ENCODE assay signal across 12 mouse cellular contexts in genomic region chrX:152201737-152202421, GRCm38 (mm10). TPM values are rescaled to one million over a fixed set of nuclear protein-coding genes. Genes with fewer than 3 reads are reported as not detected.
DNase-seq lines count a peak whose midpoint lies in the region; ATAC-seq and TF ChIP-seq lines count a peak whose summit lies in the region.
"Had no signal": no experiment of that assay in that cellular context is flagged by ENCODE, and none has a peak within 500 bp of the region (broad histone marks: within the 10 kb centered on the region; RNA-seq: fewer than 3 reads in every experiment).

No protein-coding gene starts in this region.

- 0 out of 2 replicates have a peak, but pooled peaks cover 10% of the 10 kb centered on the region for H3K4me1 ChIP-seq in forebrain, postnatal 0 days (ENCODE audit: insufficient read depth)
- peaks cover 18% of the 10 kb centered on the region for H3K4me1 ChIP-seq in forebrain, embryonic 16.5 days (replicated peaks; ENCODE audit: control insufficient read depth, insufficient read depth, low read length)
- peaks cover 43% of the 10 kb centered on the region for H3K4me1 ChIP-seq in midbrain, embryonic 10.5 days
- H3K4me1 ChIP-seq in midbrain, embryonic 11.5 days (ENCODE audit: control insufficient read depth, insufficient read depth, low read length): peaks cover 13% of the 10 kb centered on the region
- H3K4me1 ChIP-seq in kidney, embryonic 16.5 days (ENCODE audit: insufficient read depth, low read length): no peaks in the 10 kb centered on the region
- H3K4me1 ChIP-seq in stomach, postnatal 0 days (replicated peaks; ENCODE audit: control insufficient read depth, insufficient read depth): no peaks in the 10 kb centered on the region
- H3K4me1 ChIP-seq in limb, embryonic 10.5 days: peaks cover 12% of the 10 kb centered on the region; the same call in 1 of the 2 replicates
- H3K4me1 ChIP-seq: limb, embryonic 13.5 days had no signal

- no peak overlapping the region for H3K4me3 ChIP-seq in forebrain, postnatal 0 days (ENCODE audit: low read depth, low read length)
- H3K4me3 ChIP-seq in forebrain, embryonic 16.5 days (replicated peaks; ENCODE audit: low read length): no peak overlapping the region
- H3K4me3 ChIP-seq in midbrain, embryonic 10.5 days: no peak overlapping the region
- H3K4me3 ChIP-seq in midbrain, embryonic 11.5 days (ENCODE audit: low read depth, low read length): no peak overlapping the region
- H3K4me3 ChIP-seq in kidney, embryonic 16.5 days (ENCODE audit: low read length): no peak overlapping the region
- no peak overlapping the region for H3K4me3 ChIP-seq in stomach, postnatal 0 days (ENCODE audit: low read depth, low read length)
- H3K4me3 ChIP-seq in limb, embryonic 10.5 days: no peak overlapping the region
- H3K4me3 ChIP-seq: heart, embryonic 13.5 days; hindbrain, embryonic 15.5 days; limb, embryonic 13.5 days had no signal

- no peak for TF ChIP-seq EP300 in stomach, postnatal 0 days (optimal IDR thresholded peaks at IDR 0.05)

- no peak overlapping the region for H3K4me2 ChIP-seq in forebrain, postnatal 0 days (ENCODE audit: low read depth)
- H3K4me2 ChIP-seq in forebrain, embryonic 16.5 days (ENCODE audit: low read length): no peak overlapping the region
- H3K4me2 ChIP-seq in midbrain, embryonic 11.5 days: no peak overlapping the region
- H3K4me2 ChIP-seq in kidney, embryonic 16.5 days (replicated peaks; ENCODE audit: low read depth, low read length): no peak overlapping the region
- H3K4me2 ChIP-seq in stomach, postnatal 0 days (replicated peaks; ENCODE audit: low read depth): no peak overlapping the region
- H3K4me2 ChIP-seq: heart, embryonic 13.5 days; hindbrain, embryonic 15.5 days; limb, embryonic 13.5 days; lung, embryonic 14.5 days had no signal

- H3K9ac ChIP-seq in forebrain, postnatal 0 days: no peak overlapping the region
- H3K9ac ChIP-seq in forebrain, embryonic 16.5 days (replicated peaks; ENCODE audit: low read depth, low read length): no peak overlapping the region
- no peak overlapping the region for H3K9ac ChIP-seq in midbrain, embryonic 11.5 days (ENCODE audit: low read length)
- H3K9ac ChIP-seq in kidney, embryonic 16.5 days (replicated peaks; ENCODE audit: low read length): no peak overlapping the region
- H3K9ac ChIP-seq in stomach, postnatal 0 days (ENCODE audit: low read length): no peak overlapping the region
- H3K9ac ChIP-seq: heart, embryonic 13.5 days; hindbrain, embryonic 15.5 days; limb, embryonic 13.5 days; lung, embryonic 14.5 days had no signal

- WGBS in forebrain, postnatal 0 days: 45% methylated on average over 4 of the region's 4 CpGs
- WGBS in forebrain, embryonic 16.5 days: 33% methylated on average over 4 of the region's 4 CpGs
- 31% methylated on average over 4 of the region's 4 CpGs for WGBS in midbrain, embryonic 10.5 days
- WGBS in midbrain, embryonic 11.5 days: 30% methylated on average over 4 of the region's 4 CpGs
- WGBS in kidney, embryonic 16.5 days: 38% methylated on average over 4 of the region's 4 CpGs
- WGBS in stomach, postnatal 0 days: 49% methylated on average over 4 of the region's 4 CpGs
- 22% methylated on average over 4 of the region's 4 CpGs for WGBS in limb, embryonic 10.5 days

- no peak for DNase-seq in forebrain, postnatal 0 days
- DNase-seq in midbrain, embryonic 10.5 days (ENCODE audit: low spot score): no peak
- no peak for DNase-seq in midbrain, embryonic 11.5 days (ENCODE audit: low spot score, missing footprints)
- no peak for DNase-seq in stomach, postnatal 0 days (ENCODE audit: low spot score)
- no peak for DNase-seq in limb, embryonic 10.5 days (ENCODE audit: low spot score)
- no peak for DNase-seq in heart, adult 9 months (ENCODE audit: low spot score in 2 of 2)
- DNase-seq: lung, embryonic 14.5 days had no signal

- no peaks in the 10 kb centered on the region for H3K27me3 ChIP-seq in forebrain, postnatal 0 days (ENCODE audit: insufficient read depth, low read length)
- peaks cover 24% of the 10 kb centered on the region; the same call in 1 of the 2 replicates for H3K27me3 ChIP-seq in forebrain, embryonic 16.5 days (replicated peaks; ENCODE audit: control insufficient read depth, insufficient read depth, low read length)
- H3K27me3 ChIP-seq in midbrain, embryonic 10.5 days (ENCODE audit: low read depth, poor library complexity, severe bottlenecking): peaks cover 100% of the 10 kb centered on the region
- H3K27me3 ChIP-seq in midbrain, embryonic 11.5 days (ENCODE audit: control insufficient read depth, insufficient read depth, low read length): peaks cover 90% of the 10 kb centered on the region
- peaks cover 65% of the 10 kb centered on the region for H3K27me3 ChIP-seq in kidney, embryonic 16.5 days (ENCODE audit: insufficient read depth, low read length)
- no peaks in the 10 kb centered on the region for H3K27me3 ChIP-seq in stomach, postnatal 0 days (ENCODE audit: control insufficient read depth, insufficient read depth, low read length)
- H3K27me3 ChIP-seq in limb, embryonic 10.5 days (ENCODE audit: low read depth, poor library complexity, severe bottlenecking): peaks cover 100% of the 10 kb centered on the region

- H3K27ac ChIP-seq in forebrain, postnatal 0 days (ENCODE audit: low read depth, low read length): no peak overlapping the region
- no peak overlapping the region for H3K27ac ChIP-seq in forebrain, embryonic 16.5 days (ENCODE audit: low read length)
- peak overlapping the region; percentile 72 for H3K27ac ChIP-seq in midbrain, embryonic 10.5 days (replicated peaks)
- H3K27ac ChIP-seq in midbrain, embryonic 11.5 days (ENCODE audit: low read depth, low read length): no peak overlapping the region
- H3K27ac ChIP-seq in kidney, embryonic 16.5 days (ENCODE audit: low read length): no peak overlapping the region
- no peak overlapping the region for H3K27ac ChIP-seq in stomach, postnatal 0 days (replicated peaks)
- H3K27ac ChIP-seq in limb, embryonic 10.5 days: no peak overlapping the region
- H3K27ac ChIP-seq: heart, embryonic 13.5 days; hindbrain, embryonic 15.5 days; limb, embryonic 13.5 days had no signal

- no peaks in the 10 kb centered on the region for H3K9me3 ChIP-seq in forebrain, postnatal 0 days (ENCODE audit: low read length)
- no peaks in the 10 kb centered on the region for H3K9me3 ChIP-seq in forebrain, embryonic 16.5 days (ENCODE audit: control insufficient read depth, low read length)
- no peaks in the 10 kb centered on the region for H3K9me3 ChIP-seq in midbrain, embryonic 10.5 days (replicated peaks)
- H3K9me3 ChIP-seq in midbrain, embryonic 11.5 days (ENCODE audit: control insufficient read depth, low read length): no peaks in the 10 kb centered on the region
- no peaks in the 10 kb centered on the region for H3K9me3 ChIP-seq in kidney, embryonic 16.5 days (ENCODE audit: low read length)
- no peaks in the 10 kb centered on the region for H3K9me3 ChIP-seq in stomach, postnatal 0 days (ENCODE audit: control insufficient read depth, low read length)
- no peaks in the 10 kb centered on the region for H3K9me3 ChIP-seq in limb, embryonic 10.5 days (replicated peaks)
- H3K9me3 ChIP-seq: heart, embryonic 13.5 days; hindbrain, embryonic 15.5 days; limb, embryonic 13.5 days had no signal

- H3K36me3 ChIP-seq in forebrain, postnatal 0 days (ENCODE audit: insufficient read depth): no peaks in the 10 kb centered on the region
- no peaks in the 10 kb centered on the region for H3K36me3 ChIP-seq in forebrain, embryonic 16.5 days (ENCODE audit: control insufficient read depth, insufficient read depth)
- no peaks in the 10 kb centered on the region for H3K36me3 ChIP-seq in midbrain, embryonic 10.5 days
- no peaks in the 10 kb centered on the region for H3K36me3 ChIP-seq in midbrain, embryonic 11.5 days (ENCODE audit: control insufficient read depth, insufficient read depth, low read length)
- no peaks in the 10 kb centered on the region for H3K36me3 ChIP-seq in kidney, embryonic 16.5 days (ENCODE audit: insufficient read depth, low read length)
- H3K36me3 ChIP-seq in stomach, postnatal 0 days (ENCODE audit: control insufficient read depth, insufficient read depth, low read length): no peaks in the 10 kb centered on the region
- no peaks in the 10 kb centered on the region for H3K36me3 ChIP-seq in limb, embryonic 10.5 days
- H3K36me3 ChIP-seq: hindbrain, embryonic 15.5 days; limb, embryonic 13.5 days had no signal

- TF ChIP-seq CTCF in forebrain, postnatal 0 days (IDR thresholded peaks at IDR 0.05; ENCODE audit: low read depth): no peak
- no peak for TF ChIP-seq CTCF in stomach, postnatal 0 days (IDR thresholded peaks at IDR 0.05; ENCODE audit: low read depth)

- 0 out of 2 replicates have a peak, but pooled peaks have one; percentile 19 for ATAC-seq in forebrain, postnatal 0 days
- no peak for ATAC-seq in forebrain, embryonic 16.5 days
- no peak for ATAC-seq in midbrain, embryonic 11.5 days (ENCODE audit: low FRiP score)
- ATAC-seq in kidney, embryonic 16.5 days (ENCODE audit: low FRiP score, low TSS enrichment): peak; percentile 75
- peak; percentile 66; the same call in 1 of the 2 replicates for ATAC-seq in stomach, postnatal 0 days (ENCODE audit: low FRiP score, low TSS enrichment)

RNA-seq across cellular contexts. Expression of gene Kdm5c, which starts 30.9 kb away (rescaled TPM):
- 47.2 and 56.0 TPM in 2 replicates for total RNA-seq in forebrain, postnatal 0 days (2014; rRNA removed)
- 18.1 and 19.5 TPM in 2 replicates for polyA plus RNA-seq in forebrain, postnatal 0 days (2015; fragmentation: Nextera tagmentation; extraction: Ambion mirVana)
- 38.3 and 38.6 TPM in 2 replicates for polyA plus RNA-seq in forebrain, embryonic 16.5 days (2015; fragmentation: Nextera tagmentation; extraction: Ambion mirVana)
- polyA plus RNA-seq in midbrain, embryonic 10.5 days (2016; fragmentation: Nextera tagmentation; extraction: Ambion mirVana): 64.1 and 74.5 TPM in 2 replicates
- 29.4 and 30.1 TPM in 2 replicates for polyA plus RNA-seq in midbrain, embryonic 11.5 days (2014; fragmentation: Nextera tagmentation; extraction: Ambion mirVana)
- 50.0 and 51.7 TPM in 2 replicates for polyA plus RNA-seq in kidney, embryonic 16.5 days (2015; fragmentation: Nextera tagmentation; extraction: Ambion mirVana)
- polyA plus RNA-seq in stomach, postnatal 0 days (2015; fragmentation: Nextera tagmentation; extraction: Ambion mirVana): 13.8 and 15.4 TPM in 2 replicates
- 67.1 and 70.5 TPM in 2 replicates for polyA plus RNA-seq in limb, embryonic 10.5 days (2016; fragmentation: Nextera tagmentation; extraction: Ambion mirVana)

RNA-seq across cellular contexts. Expression of gene Iqsec2, which starts 57.8 kb away (rescaled TPM):
- total RNA-seq in forebrain, postnatal 0 days (2014; rRNA removed): 15.9 and 23.2 TPM in 2 replicates
- polyA plus RNA-seq in forebrain, postnatal 0 days (2015; fragmentation: Nextera tagmentation; extraction: Ambion mirVana): 6.8 and 7.5 TPM in 2 replicates
- 4.1 and 5.8 TPM in 2 replicates for polyA plus RNA-seq in forebrain, embryonic 16.5 days (2015; fragmentation: Nextera tagmentation; extraction: Ambion mirVana)
- polyA plus RNA-seq in midbrain, embryonic 10.5 days (2016; fragmentation: Nextera tagmentation; extraction: Ambion mirVana): 1.00 and 1.4 TPM in 2 replicates
- 1.1 and 1.8 TPM in 2 replicates for polyA plus RNA-seq in midbrain, embryonic 11.5 days (2014; fragmentation: Nextera tagmentation; extraction: Ambion mirVana)
- 5.3 and 6.7 TPM in 2 replicates for polyA plus RNA-seq in kidney, embryonic 16.5 days (2015; fragmentation: Nextera tagmentation; extraction: Ambion mirVana)
- 3.6 TPM in 2 replicates for polyA plus RNA-seq in stomach, postnatal 0 days (2015; fragmentation: Nextera tagmentation; extraction: Ambion mirVana)
- polyA plus RNA-seq in limb, embryonic 10.5 days (2016; fragmentation: Nextera tagmentation; extraction: Ambion mirVana): 0.49 and 1.2 TPM in 2 replicates

Comparison
In these comparisons a context has a peak if more than half of its experiments do, and no peak if none do; other contexts are left out.
1. ATAC-seq: peak in forebrain, postnatal 0 days (single experiment), kidney, embryonic 16.5 days (single experiment) and stomach, postnatal 0 days (single experiment); none in forebrain, embryonic 16.5 days (single experiment) and midbrain, embryonic 11.5 days (single experiment).